Mouse (Mus musculus): ENCODE data around the gene Gm20696. TPM values are rescaled to one million over a fixed set of nuclear protein-coding genes. Genes with fewer than 3 reads are reported as not detected.
A peak's percentile ranks its signal among the peaks of the same experiment; 100 is the strongest.

The Gm20696 gene
- polyA plus RNA-seq, 1 experiment from 2014 or later: 6.0 TPM

- Histone ChIP-seq H3K36me3 (ENCODE audit: control insufficient read depth, insufficient read depth, low read length) (no peaks in the 10 kb centered on the region), H3K4me2 (replicated peaks; ENCODE audit: low read depth, low read length) (no peak overlapping the region), H3K4me1 (replicated peaks; ENCODE audit: control insufficient read depth, insufficient read depth, low read length) (peaks cover 3% of the 10 kb centered on the region; the same call in 1 of the 2 replicates), H3K9me3 (ENCODE audit: control insufficient read depth, low read length) (no peaks in the 10 kb centered on the region), H3K4me3 (ENCODE audit: low read depth, low read length) (no peak overlapping the region), H3K27ac (ENCODE audit: low read depth, low read length) (no peak overlapping the region), H3K27me3 (ENCODE audit: control insufficient read depth, insufficient read depth, low read length) (no peaks in the 10 kb centered on the region), H3K9ac (ENCODE audit: low read depth, low read length) (no peak overlapping the region)
- WGBS: 69% methylated on average over 8 of the region's 8 CpGs
- no peak for ATAC-seq (ENCODE audit: low FRiP score)
- DNase-seq (ENCODE audit: low spot score): no peak
These were observed 176.5 kb downstream of the Gm20696 start for GRCm38 (mm10) chr6:99489900-99490648.

GRCm38 (mm10) chr6:99489423-99489822, 177.2 kb downstream of the Gm20696 start:
- WGBS: 84% methylated on average over 10 of the region's 10 CpGs
- no peaks in the 10 kb centered on the region for H3K36me3 ChIP-seq (ENCODE audit: control insufficient read depth, insufficient read depth, low read length)
- H3K4me1 ChIP-seq (replicated peaks; ENCODE audit: control insufficient read depth, insufficient read depth, low read length): peaks cover 5% of the 10 kb centered on the region; the same call in 1 of the 2 replicates
- no peak overlapping the region for H3K4me3 ChIP-seq (ENCODE audit: low read depth, low read length)
- no peak overlapping the region for H3K27ac ChIP-seq (ENCODE audit: low read depth, low read length)
- ATAC-seq (ENCODE audit: low FRiP score) (no peak), DNase-seq (ENCODE audit: low spot score) (no peak)
- no peaks in the 10 kb centered on the region for H3K9me3 ChIP-seq (ENCODE audit: control insufficient read depth, low read length)
- H3K27me3 ChIP-seq (ENCODE audit: control insufficient read depth, insufficient read depth, low read length): no peaks in the 10 kb centered on the region
- no peak overlapping the region for H3K9ac ChIP-seq (ENCODE audit: low read depth, low read length)
- H3K4me2 ChIP-seq (replicated peaks; ENCODE audit: low read depth, low read length): no peak overlapping the region

GRCm38 (mm10) chr6:99485884-99486640, 180.5 kb downstream of the Gm20696 start:
- no peak overlapping the region for H3K4me2 ChIP-seq (replicated peaks; ENCODE audit: low read depth, low read length)
- no peaks in the 10 kb centered on the region for H3K9me3 ChIP-seq (ENCODE audit: control insufficient read depth, low read length)

GRCm38 (mm10) chr6:99485217-99485883, 181.2 kb downstream of the Gm20696 start:
- Histone ChIP-seq H3K4me1 (replicated peaks; ENCODE audit: control insufficient read depth, insufficient read depth, low read length) (peaks cover 5% of the 10 kb centered on the region; the same call in 1 of the 2 replicates), H3K27ac (ENCODE audit: low read depth, low read length) (peak overlapping the region; percentile 55; the same call in 1 of the 2 replicates), H3K4me2 (replicated peaks; ENCODE audit: low read depth, low read length) (no peak overlapping the region), H3K36me3 (ENCODE audit: control insufficient read depth, insufficient read depth, low read length) (no peaks in the 10 kb centered on the region), H3K9ac (ENCODE audit: low read depth, low read length) (no peak overlapping the region), H3K9me3 (ENCODE audit: control insufficient read depth, low read length) (no peaks in the 10 kb centered on the region), H3K4me3 (ENCODE audit: low read depth, low read length) (no peak overlapping the region), H3K27me3 (ENCODE audit: control insufficient read depth, insufficient read depth, low read length) (no peaks in the 10 kb centered on the region)
- DNase-seq (ENCODE audit: low spot score): peak; percentile 44
- ATAC-seq (ENCODE audit: low FRiP score): peak; percentile 76
- WGBS: 53% methylated on average over 20 of the region's 20 CpGs

More at GRCm38 (mm10) chr6:99485884-99486640, 180.5 kb downstream of the Gm20696 start:
- Histone ChIP-seq H3K4me3 (ENCODE audit: low read depth, low read length) (no peak overlapping the region), H3K36me3 (ENCODE audit: control insufficient read depth, insufficient read depth, low read length) (no peaks in the 10 kb centered on the region), H3K4me1 (replicated peaks; ENCODE audit: control insufficient read depth, insufficient read depth, low read length) (peaks cover 5% of the 10 kb centered on the region; the same call in 1 of the 2 replicates), H3K27me3 (ENCODE audit: control insufficient read depth, insufficient read depth, low read length) (no peaks in the 10 kb centered on the region), H3K9ac (ENCODE audit: low read depth, low read length) (no peak overlapping the region), H3K27ac (ENCODE audit: low read depth, low read length) (no peak overlapping the region)
- ATAC-seq (ENCODE audit: low FRiP score): no peak
- 78% methylated on average over 12 of the region's 12 CpGs for WGBS
- peak; percentile 37 for DNase-seq (ENCODE audit: low spot score)

GRCm38 (mm10) chr6:99484884-99485216, 181.7 kb downstream of the Gm20696 start:
- Histone ChIP-seq H3K36me3 (ENCODE audit: control insufficient read depth, insufficient read depth, low read length) (no peaks in the 10 kb centered on the region), H3K9me3 (ENCODE audit: control insufficient read depth, low read length) (no peaks in the 10 kb centered on the region), H3K27ac (ENCODE audit: low read depth, low read length) (peak overlapping the region; percentile 55; the same call in 1 of the 2 replicates), H3K4me1 (replicated peaks; ENCODE audit: control insufficient read depth, insufficient read depth, low read length) (peaks cover 5% of the 10 kb centered on the region; the same call in 1 of the 2 replicates), H3K4me2 (replicated peaks; ENCODE audit: low read depth, low read length) (no peak overlapping the region), H3K9ac (ENCODE audit: low read depth, low read length) (no peak overlapping the region), H3K27me3 (ENCODE audit: control insufficient read depth, insufficient read depth, low read length) (no peaks in the 10 kb centered on the region), H3K4me3 (ENCODE audit: low read depth, low read length) (no peak overlapping the region)
- ATAC-seq (ENCODE audit: low FRiP score) (no peak), DNase-seq (ENCODE audit: low spot score) (no peak)
- WGBS: 65% methylated on average over 8 of the region's 8 CpGs

GRCm38 (mm10) chr6:99484197-99484725, 182.3 kb downstream of the Gm20696 start:
- Histone ChIP-seq H3K36me3 (ENCODE audit: control insufficient read depth, insufficient read depth, low read length) (no peaks in the 10 kb centered on the region), H3K4me1 (replicated peaks; ENCODE audit: control insufficient read depth, insufficient read depth, low read length) (peaks cover 5% of the 10 kb centered on the region; the same call in 1 of the 2 replicates), H3K9ac (ENCODE audit: low read depth, low read length) (no peak overlapping the region), H3K9me3 (ENCODE audit: control insufficient read depth, low read length) (no peaks in the 10 kb centered on the region), H3K4me3 (ENCODE audit: low read depth, low read length) (no peak overlapping the region), H3K27ac (ENCODE audit: low read depth, low read length) (no peak overlapping the region), H3K4me2 (replicated peaks; ENCODE audit: low read depth, low read length) (no peak overlapping the region), H3K27me3 (ENCODE audit: control insufficient read depth, insufficient read depth, low read length) (no peaks in the 10 kb centered on the region)
- 91% methylated on average over 7 of the region's 7 CpGs for WGBS
- DNase-seq (ENCODE audit: low spot score) (no peak), ATAC-seq (ENCODE audit: low FRiP score) (no peak)

GRCm38 (mm10) chr6:99483556-99483955, 183.0 kb downstream of the Gm20696 start:
- Histone ChIP-seq H3K9me3 (ENCODE audit: control insufficient read depth, low read length) (no peaks in the 10 kb centered on the region), H3K9ac (ENCODE audit: low read depth, low read length) (no peak overlapping the region), H3K27ac (ENCODE audit: low read depth, low read length) (no peak overlapping the region), H3K4me1 (replicated peaks; ENCODE audit: control insufficient read depth, insufficient read depth, low read length) (peaks cover 5% of the 10 kb centered on the region; the same call in 1 of the 2 replicates), H3K27me3 (ENCODE audit: control insufficient read depth, insufficient read depth, low read length) (no peaks in the 10 kb centered on the region), H3K4me3 (ENCODE audit: low read depth, low read length) (no peak overlapping the region), H3K4me2 (replicated peaks; ENCODE audit: low read depth, low read length) (no peak overlapping the region), H3K36me3 (ENCODE audit: control insufficient read depth, insufficient read depth, low read length) (no peaks in the 10 kb centered on the region)
- no peak for DNase-seq (ENCODE audit: low spot score)
- 64% methylated on average over 10 of the region's 10 CpGs for WGBS
- no peak for ATAC-seq (ENCODE audit: low FRiP score)

GRCm38 (mm10) chr6:99481568-99481967, 185.0 kb downstream of the Gm20696 start:
- 57% methylated on average over 7 of the region's 7 CpGs for WGBS
- no peaks in the 10 kb centered on the region for H3K9me3 ChIP-seq (ENCODE audit: control insufficient read depth, low read length)
- H3K4me1 ChIP-seq (replicated peaks; ENCODE audit: control insufficient read depth, insufficient read depth, low read length): peaks cover 5% of the 10 kb centered on the region; the same call in 1 of the 2 replicates
- H3K27ac ChIP-seq (ENCODE audit: low read depth, low read length): no peak overlapping the region
- H3K27me3 ChIP-seq (ENCODE audit: control insufficient read depth, insufficient read depth, low read length): no peaks in the 10 kb centered on the region
- H3K9ac ChIP-seq (ENCODE audit: low read depth, low read length): no peak overlapping the region
- DNase-seq (ENCODE audit: low spot score) (no peak), ATAC-seq (ENCODE audit: low FRiP score) (no peak)
- H3K4me3 ChIP-seq (ENCODE audit: low read depth, low read length): no peak overlapping the region
- no peaks in the 10 kb centered on the region for H3K36me3 ChIP-seq (ENCODE audit: control insufficient read depth, insufficient read depth, low read length)
- H3K4me2 ChIP-seq (replicated peaks; ENCODE audit: low read depth, low read length): no peak overlapping the region
